Mouse (Mus musculus) bone marrow, adult 2 months (tissue): ENCODE measurements around the gene Gm867. TPM values are rescaled to one million over a fixed set of nuclear protein-coding genes. Genes with fewer than 3 reads are reported as not detected.

ENCODE experiments used
- H3K27ac ChIP-seq: fragments of 200-500 bp; 2 replicates; pipeline ENCODE4 v1.5.1; 2012; ENCODE audit warnings: low read depth, mild to moderate bottlenecking, control low read depth, inconsistent platforms, low read length; ENCODE audit not compliant: control insufficient read depth, poor library complexity, insufficient read depth
- H3K4me1 ChIP-seq: fragments of 200-500 bp; 2 replicates; pipeline ENCODE4 v1.6.1; 2011; ENCODE audit warnings: low read length; ENCODE audit not compliant: control insufficient read depth, insufficient read depth
- H3K4me3 ChIP-seq: fragments of 200-500 bp; replicated peaks from 2 replicates; pipeline ENCODE3; 2011; ENCODE audit warnings: mild to moderate bottlenecking, low read depth, low read length, control low read depth; ENCODE audit not compliant: control insufficient read depth
- CTCF ChIP-seq: fragments of 200-500 bp; IDR thresholded peaks from 2 replicates; pipeline ENCODE4 v1.5.1; 2011; ENCODE audit warnings: low read length, control low read depth; ENCODE audit not compliant: control insufficient read depth, insufficient read depth
- POLR2A ChIP-seq: fragments of 200-500 bp; IDR thresholded peaks from 2 replicates; pipeline ENCODE4 v1.6.1; 2011; ENCODE audit warnings: low read depth, mild to moderate bottlenecking, control low read depth, low read length, borderline replicate concordance; ENCODE audit not compliant: control insufficient read depth
- WGBS: fragments of 180-500 bp; shearing (Covaris S2); methylation state at CpG from one replicate; pipeline ENCODE4 v1.1.7; 2018; 5-methylcytosine and 5-hydroxymethylcytosine counted together
- polyA plus RNA-seq: library from polyadenylated mRNA; stranded (reverse); fragments of >200 nt; gene quantifications from 2 replicates; pipeline ENCODE4 v1.2.4, GENCODE M21; 2011; ENCODE audit warnings: low replicate concordance; ENCODE audit not compliant: missing spikeins, insufficient read depth, insufficient read length

Gm867 gene
- polyA plus RNA-seq, result 35.4 and 49.8 TPM in 2 replicates

DNA sequence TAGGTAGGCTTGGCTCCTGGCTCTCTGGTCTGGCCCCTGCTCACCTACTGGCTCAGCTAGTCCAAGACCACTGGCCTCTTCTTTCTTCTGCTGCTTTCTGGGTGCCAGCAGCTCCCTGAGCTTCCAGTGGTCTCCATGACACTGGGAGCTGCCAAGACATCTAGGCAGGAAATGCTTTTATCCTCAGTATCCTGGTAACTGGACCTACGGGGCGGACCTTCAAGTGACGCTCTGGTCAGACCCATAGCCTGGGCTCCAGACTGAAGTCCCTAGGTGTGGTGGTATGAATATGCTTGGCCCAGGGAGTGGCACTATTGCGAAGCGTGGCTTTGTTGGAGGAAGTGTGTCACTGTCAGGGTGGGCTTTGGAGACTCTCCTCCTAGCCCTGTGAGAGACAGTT is at the start of gene Gm867:
Gene Gm867 (minus strand): TSS at position 153 of the 400 bp plus-strand sequence.
- H3K4me3 ChIP-seq, result peak within 1 kb of the TSS; percentile 75
- peak within 1 kb of the TSS; percentile 54 for H3K27ac ChIP-seq
- TF ChIP-seq CTCF, result no peak
- TF ChIP-seq POLR2A, result no peak
- peaks cover 2% of the 10 kb centered on the region for H3K4me1 ChIP-seq
- 89% methylated on average over 5 of the region's 5 CpGs for WGBS

DNA sequence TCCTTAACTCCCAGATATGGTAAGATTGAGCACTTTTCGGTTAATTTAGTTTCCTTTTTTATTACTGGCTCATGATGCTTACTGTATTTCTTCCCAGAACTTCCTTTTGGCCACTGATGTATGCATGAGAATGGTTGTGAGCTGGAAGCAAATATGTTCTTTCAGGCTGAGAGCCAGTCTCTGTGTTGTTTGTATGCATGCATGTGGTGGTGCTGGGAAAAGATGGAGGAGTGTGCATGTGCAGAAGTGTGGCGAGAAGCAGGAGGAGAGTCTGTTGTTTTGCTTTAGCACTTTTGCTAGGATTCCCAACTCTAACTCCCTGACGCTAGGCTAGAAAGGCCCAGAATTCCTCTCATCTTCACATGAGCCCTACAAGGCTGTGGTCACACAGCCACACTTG is 39.0 kb upstream of the Gm867 start:
- peaks cover 2% of the 10 kb centered on the region; the same call in 1 of the 2 replicates for H3K4me1 ChIP-seq
- TF ChIP-seq CTCF (no peak), POLR2A (no peak)
- WGBS, result 79% methylated on average over 3 of the region's 3 CpGs
- no peak overlapping the region for H3K27ac ChIP-seq
- no peak overlapping the region for H3K4me3 ChIP-seq

GRCm38 (mm10) chr10:75978835-75979157 is 38.3 kb upstream of the Gm867 start:
- TF ChIP-seq CTCF, result no peak
- TF ChIP-seq POLR2A, result no peak
- 68% methylated on average over 5 of the region's 5 CpGs for WGBS
- peaks cover 2% of the 10 kb centered on the region; the same call in 1 of the 2 replicates for H3K4me1 ChIP-seq
- H3K27ac ChIP-seq, result no peak overlapping the region
- H3K4me3 ChIP-seq, result no peak overlapping the region

- H3K4me3 ChIP-seq, result no peak overlapping the region
- peaks cover 2% of the 10 kb centered on the region; the same call in 1 of the 2 replicates for H3K4me1 ChIP-seq
- TF ChIP-seq CTCF (no peak), POLR2A (0 out of 2 replicates have a peak, but pooled peaks have one; percentile 12)
- 0 out of 2 replicates have a peak overlapping the region, but pooled peaks have one; percentile 14 for H3K27ac ChIP-seq
- WGBS, result 19% methylated on average over 10 of the region's 10 CpGs
Observed at GRCm38 (mm10) chr10:75978119-75978834, 37.8 kb upstream of the Gm867 start.

DNA sequence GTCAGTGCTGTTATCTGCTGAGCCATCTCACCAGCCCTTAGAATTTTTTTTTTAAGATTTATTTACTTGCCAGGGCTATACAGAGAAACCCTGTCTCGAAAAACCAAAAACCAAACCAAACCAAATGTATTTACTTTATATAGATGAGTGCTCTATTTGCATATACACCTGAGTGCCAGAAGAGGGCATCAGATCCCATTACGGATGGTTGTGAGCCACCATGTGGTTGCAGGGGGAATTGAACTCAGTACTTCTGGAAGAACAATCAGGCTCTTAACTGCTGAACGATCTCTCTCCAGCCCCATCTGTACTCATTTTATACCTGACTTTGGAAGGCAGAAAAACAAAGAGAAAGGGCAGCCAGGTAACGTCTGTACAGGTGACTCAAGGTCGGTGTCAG is 34.7 kb upstream of the Gm867 start:
- H3K27ac ChIP-seq, result no peak overlapping the region
- WGBS, result 61% methylated on average over 5 of the region's 5 CpGs
- H3K4me1 ChIP-seq, result peaks cover 2% of the 10 kb centered on the region; the same call in 1 of the 2 replicates
- no peak for TF ChIP-seq POLR2A
- peak; percentile 65 for TF ChIP-seq CTCF
- no peak overlapping the region for H3K4me3 ChIP-seq

DNA sequence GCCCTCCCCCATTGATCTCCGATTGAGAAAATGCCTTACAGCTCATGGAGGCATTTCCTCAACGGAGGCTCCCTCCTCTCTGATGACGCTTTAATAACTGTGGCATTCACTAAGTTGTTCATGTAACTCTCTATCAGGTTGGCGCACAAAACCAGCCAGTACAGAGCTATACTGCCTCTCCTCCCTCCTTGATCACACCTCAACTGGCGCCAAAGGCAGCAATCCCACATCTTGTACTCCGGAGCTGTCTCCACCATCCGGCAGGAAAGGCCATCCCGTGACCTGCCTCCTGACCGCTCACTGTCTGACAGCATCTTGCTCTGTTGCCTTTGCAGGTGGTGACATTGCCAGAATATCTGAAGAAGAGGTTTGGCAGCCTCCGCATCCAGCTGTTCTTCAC is 33.4 kb upstream of the Gm867 start:
- H3K27ac ChIP-seq, result no peak overlapping the region
- H3K4me1 ChIP-seq, result peaks cover 2% of the 10 kb centered on the region; the same call in 1 of the 2 replicates
- H3K4me3 ChIP-seq, result no peak overlapping the region
- no peak for TF ChIP-seq CTCF
- no peak for TF ChIP-seq POLR2A
- 87% methylated on average over 10 of the region's 10 CpGs for WGBS

DNA sequence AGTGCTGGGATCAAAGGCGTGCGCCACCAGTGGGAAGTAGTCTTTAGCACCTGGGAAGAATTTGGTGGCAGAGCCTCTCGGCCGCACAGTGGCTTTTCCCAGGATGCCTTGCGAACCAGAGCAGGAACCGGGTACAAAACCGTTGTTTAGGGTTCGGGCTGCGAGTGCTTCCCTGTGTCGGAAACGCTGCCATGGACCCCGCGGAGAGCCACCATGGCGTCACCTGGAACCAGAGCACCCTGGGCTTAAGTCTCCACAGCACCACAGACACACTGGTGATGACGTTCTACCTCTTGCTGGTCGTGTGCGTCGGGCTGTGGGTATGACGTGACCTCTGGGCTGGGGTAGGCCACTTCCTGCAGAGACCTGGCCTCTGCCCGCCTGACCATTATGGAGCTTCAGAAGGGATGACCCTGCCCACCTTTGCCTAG is 13.9 kb upstream of the Gm867 start, which contains the start of gene Gm5134:
Gene Gm5134 (plus strand): TSS at position 134 of the 431 bp plus-strand sequence.
- peaks cover 2% of the 10 kb centered on the region; the same call in 1 of the 2 replicates for H3K4me1 ChIP-seq
- H3K4me3 ChIP-seq, result peak within 1 kb of the TSS; percentile 67
- TF ChIP-seq POLR2A (no peak), CTCF (no peak)
- WGBS, result 18% methylated on average over 20 of the region's 20 CpGs
- H3K27ac ChIP-seq, result no peak within 1 kb of the TSS

GRCm38 (mm10) chr10:75951424-75952050 is 11.1 kb upstream of the Gm867 start:
- H3K27ac ChIP-seq, result peak overlapping the region; percentile 26; the same call in 1 of the 2 replicates
- peaks cover 4% of the 10 kb centered on the region; the same call in 1 of the 2 replicates for H3K4me1 ChIP-seq
- TF ChIP-seq CTCF, result no peak
- no peak for TF ChIP-seq POLR2A
- H3K4me3 ChIP-seq, result peak overlapping the region; percentile 18
- WGBS, result 3% methylated on average over 13 of the region's 13 CpGs
